Mouse (Mus musculus): ENCODE measurements at regions not wholly inside any gene's neighbourhood (a gene's known extent, or its start where the extent isn't known, plus 50 kb on each side); places are given as distances from the start of the nearest gene placed in this dataset.

GRCm38 (mm10) chr2:61476648-61477047 lies 101.7 kb upstream of the Tank start:
- 85% methylated on average over 4 of the region's 4 CpGs for WGBS
- H3K36me3 ChIP-seq (ENCODE audit: control insufficient read depth, insufficient read depth, low read length), result no peaks in the 10 kb centered on the region
- no peak for DNase-seq
- TF ChIP-seq CTCF (conservative IDR thresholded peaks at IDR 0.05; ENCODE audit: insufficient read depth, insufficient read length, low read depth, low read length) (no peak), POLR2A (IDR thresholded peaks at IDR 0.05; ENCODE audit: low read depth, low read length) (no peak)
- H3K4me3 ChIP-seq (ENCODE audit: insufficient read depth, low read depth, low read length), result no peak overlapping the region
- no peak overlapping the region for H3K27ac ChIP-seq (ENCODE audit: insufficient read depth, low read depth, low read length)
- no peaks in the 10 kb centered on the region for H3K4me1 ChIP-seq (ENCODE audit: control insufficient read depth, insufficient read depth, low read length)
- H3K27me3 ChIP-seq (replicated peaks; ENCODE audit: control insufficient read depth, insufficient read depth, low read length), result no peaks in the 10 kb centered on the region

- Histone ChIP-seq H3K4me3 (ENCODE audit: insufficient read depth, low read depth, low read length) (no peak overlapping the region), H3K27me3 (replicated peaks; ENCODE audit: control insufficient read depth, insufficient read depth, low read length) (no peaks in the 10 kb centered on the region), H3K27ac (ENCODE audit: insufficient read depth, low read depth, low read length) (no peak overlapping the region), H3K4me1 (ENCODE audit: control insufficient read depth, insufficient read depth, low read length) (no peaks in the 10 kb centered on the region), H3K36me3 (ENCODE audit: control insufficient read depth, insufficient read depth, low read length) (no peaks in the 10 kb centered on the region)
- 71% methylated on average over 10 of the region's 10 CpGs for WGBS
- DNase-seq, result no peak
- TF ChIP-seq CTCF (conservative IDR thresholded peaks at IDR 0.05; ENCODE audit: insufficient read depth, insufficient read length, low read depth, low read length), result no peak
- TF ChIP-seq POLR2A (IDR thresholded peaks at IDR 0.05; ENCODE audit: low read depth, low read length), result no peak
Measured at GRCm38 (mm10) chr2:61474626-61475025, 103.8 kb upstream of the Tank start.

- WGBS, result 93% methylated on average over 5 of the region's 5 CpGs
- no peaks in the 10 kb centered on the region for H3K36me3 ChIP-seq (ENCODE audit: control insufficient read depth, insufficient read depth, low read length)
- TF ChIP-seq POLR2A (IDR thresholded peaks at IDR 0.05; ENCODE audit: low read depth, low read length), result no peak
- TF ChIP-seq CTCF (conservative IDR thresholded peaks at IDR 0.05; ENCODE audit: insufficient read depth, insufficient read length, low read depth, low read length), result no peak
- H3K27ac ChIP-seq (ENCODE audit: insufficient read depth, low read depth, low read length), result no peak overlapping the region
- H3K4me1 ChIP-seq (ENCODE audit: control insufficient read depth, insufficient read depth, low read length), result no peaks in the 10 kb centered on the region
- H3K27me3 ChIP-seq (replicated peaks; ENCODE audit: control insufficient read depth, insufficient read depth, low read length), result no peaks in the 10 kb centered on the region
- H3K4me3 ChIP-seq (ENCODE audit: insufficient read depth, low read depth, low read length), result no peak overlapping the region
- no peak for DNase-seq
Measured at GRCm38 (mm10) chr2:61470521-61470920, 107.9 kb upstream of the Tank start.

GRCm38 (mm10) chr2:61470064-61470463 lies 108.3 kb upstream of the Tank start:
- DNase-seq, result no peak
- H3K36me3 ChIP-seq (ENCODE audit: control insufficient read depth, insufficient read depth, low read length), result no peaks in the 10 kb centered on the region
- H3K4me1 ChIP-seq (ENCODE audit: control insufficient read depth, insufficient read depth, low read length), result no peaks in the 10 kb centered on the region
- TF ChIP-seq POLR2A (IDR thresholded peaks at IDR 0.05; ENCODE audit: low read depth, low read length) (no peak), CTCF (conservative IDR thresholded peaks at IDR 0.05; ENCODE audit: insufficient read depth, insufficient read length, low read depth, low read length) (no peak)
- H3K27ac ChIP-seq (ENCODE audit: insufficient read depth, low read depth, low read length), result no peak overlapping the region
- H3K4me3 ChIP-seq (ENCODE audit: insufficient read depth, low read depth, low read length), result no peak overlapping the region
- H3K27me3 ChIP-seq (replicated peaks; ENCODE audit: control insufficient read depth, insufficient read depth, low read length), result no peaks in the 10 kb centered on the region

GRCm38 (mm10) chr2:61455902-61456301 lies 122.5 kb upstream of the Tank start:
- no peaks in the 10 kb centered on the region for H3K36me3 ChIP-seq (ENCODE audit: control insufficient read depth, insufficient read depth, low read length)
- H3K4me3 ChIP-seq (ENCODE audit: insufficient read depth, low read depth, low read length), result no peak overlapping the region
- H3K27ac ChIP-seq (ENCODE audit: insufficient read depth, low read depth, low read length), result no peak overlapping the region
- peak; percentile 55 for DNase-seq
- 26% methylated on average over 5 of the region's 5 CpGs for WGBS
- H3K27me3 ChIP-seq (replicated peaks; ENCODE audit: control insufficient read depth, insufficient read depth, low read length), result no peaks in the 10 kb centered on the region
- no peak for TF ChIP-seq POLR2A (IDR thresholded peaks at IDR 0.05; ENCODE audit: low read depth, low read length)
- peak; percentile 60 for TF ChIP-seq CTCF (conservative IDR thresholded peaks at IDR 0.05; ENCODE audit: insufficient read depth, insufficient read length, low read depth, low read length)
- H3K4me1 ChIP-seq (ENCODE audit: control insufficient read depth, insufficient read depth, low read length), result no peaks in the 10 kb centered on the region

- Histone ChIP-seq H3K27me3 (replicated peaks; ENCODE audit: control insufficient read depth, insufficient read depth, low read length) (no peaks in the 10 kb centered on the region), H3K27ac (ENCODE audit: insufficient read depth, low read depth, low read length) (no peak overlapping the region), H3K36me3 (ENCODE audit: control insufficient read depth, insufficient read depth, low read length) (no peaks in the 10 kb centered on the region), H3K4me3 (ENCODE audit: insufficient read depth, low read depth, low read length) (no peak overlapping the region), H3K4me1 (ENCODE audit: control insufficient read depth, insufficient read depth, low read length) (no peaks in the 10 kb centered on the region)
- DNase-seq, result no peak
- WGBS, result 32% methylated on average over 9 of the region's 9 CpGs
- TF ChIP-seq POLR2A (IDR thresholded peaks at IDR 0.05; ENCODE audit: low read depth, low read length) (no peak), CTCF (conservative IDR thresholded peaks at IDR 0.05; ENCODE audit: insufficient read depth, insufficient read length, low read depth, low read length) (no peak)
Measured at GRCm38 (mm10) chr2:61454729-61455128, 123.7 kb upstream of the Tank start.

GRCm38 (mm10) chr2:61454311-61454728 lies 124.1 kb upstream of the Tank start:
- Histone ChIP-seq H3K4me1 (ENCODE audit: control insufficient read depth, insufficient read depth, low read length) (no peaks in the 10 kb centered on the region), H3K27ac (ENCODE audit: insufficient read depth, low read depth, low read length) (0 out of 2 replicates have a peak overlapping the region, but pooled peaks have one; percentile 19), H3K27me3 (replicated peaks; ENCODE audit: control insufficient read depth, insufficient read depth, low read length) (no peaks in the 10 kb centered on the region), H3K36me3 (ENCODE audit: control insufficient read depth, insufficient read depth, low read length) (no peaks in the 10 kb centered on the region), H3K4me3 (ENCODE audit: insufficient read depth, low read depth, low read length) (peak overlapping the region; percentile 61)
- TF ChIP-seq POLR2A (IDR thresholded peaks at IDR 0.05; ENCODE audit: low read depth, low read length), result no peak
- peak; percentile 86 for TF ChIP-seq CTCF (conservative IDR thresholded peaks at IDR 0.05; ENCODE audit: insufficient read depth, insufficient read length, low read depth, low read length)
- under 1% methylated on average over 12 of the region's 12 CpGs for WGBS
- DNase-seq, result peak; percentile 90

All from kidney, adult 2 months (tissue).